Mouse (Mus musculus) CD4-positive naive resting alpha-beta T cell, adult 76 days (primary cell): ENCODE data around the gene Nudt19. TPM values are rescaled to one million over a fixed set of nuclear protein-coding genes. Genes with fewer than 3 reads are reported as not detected.

Source experiments
- total RNA-seq: library from RNA; stranded (reverse); gene quantifications from one replicate; pipeline ENCODE4 v1.2.4, GENCODE M21; 2023

The Nudt19 gene
- total RNA-seq, result 22.7 TPM

DNA sequence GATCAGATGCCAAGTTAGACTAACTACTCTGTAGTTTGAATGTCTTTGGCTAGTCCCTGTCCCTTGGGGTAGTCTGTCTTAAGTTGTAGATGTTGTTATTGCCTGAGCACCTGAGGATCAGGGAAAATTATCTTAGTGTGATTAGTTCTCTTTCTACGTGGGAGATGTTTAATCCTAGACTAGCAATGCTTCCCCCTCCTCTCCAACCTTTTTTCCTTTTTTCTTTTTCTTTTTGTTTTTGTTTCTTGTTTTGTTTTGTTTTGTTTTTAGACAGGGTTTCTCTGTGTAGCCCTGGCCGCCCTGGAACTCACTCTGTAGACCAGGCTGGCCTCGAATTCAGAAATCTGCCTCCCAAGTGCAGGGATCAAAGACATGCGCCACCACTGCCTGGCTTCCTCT is at the start of gene Nudt19:
TSS of gene Nudt19 (minus strand) at position 100 of the 399 bp plus-strand sequence.

DNA sequence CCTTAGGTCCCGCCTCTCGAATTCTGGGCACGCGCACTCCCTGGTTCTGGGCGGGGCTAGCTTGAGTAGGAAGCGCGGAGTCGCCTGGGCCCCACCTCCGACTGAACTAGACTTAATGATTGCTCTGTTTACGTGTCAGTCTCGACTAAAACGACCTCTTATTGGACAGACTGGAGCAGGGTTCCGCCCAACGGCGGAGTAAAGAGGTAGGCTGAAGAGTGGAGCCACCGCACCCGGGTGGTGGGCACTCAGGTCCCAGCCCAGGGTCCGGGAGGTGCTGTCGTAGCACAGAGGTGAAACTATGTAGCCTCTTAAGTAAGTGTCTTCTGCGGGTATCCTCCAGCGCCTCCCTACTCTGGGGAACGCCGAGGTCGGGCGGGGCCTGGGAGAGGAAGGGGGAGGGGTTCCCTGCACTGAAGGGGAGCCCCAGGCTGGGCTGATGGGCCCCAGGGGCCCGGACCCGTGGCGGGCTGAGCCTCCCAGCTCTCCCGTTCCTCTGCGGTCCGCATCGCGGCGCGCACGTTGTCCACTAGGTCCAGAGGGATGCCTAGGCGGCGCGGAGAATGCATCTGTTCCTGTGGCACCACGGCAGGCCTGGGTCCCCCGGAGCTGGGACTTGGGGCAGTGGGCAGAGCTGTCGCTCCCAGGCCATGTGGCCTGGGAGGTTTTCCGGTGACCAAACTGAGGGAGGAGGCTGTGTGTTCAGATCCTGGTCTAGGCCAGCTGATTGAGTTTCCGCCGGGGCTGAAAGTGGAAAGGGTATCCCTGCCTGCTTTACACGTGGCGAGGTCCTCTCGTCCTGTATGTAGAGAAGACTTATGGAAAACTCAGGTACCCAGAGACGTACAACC is 30.2 kb upstream of the Nudt19 start, which contains the start of gene Ankrd27:
TSS of gene Ankrd27 (plus strand) at position 190 of the 851 bp plus-strand sequence.

DNA sequence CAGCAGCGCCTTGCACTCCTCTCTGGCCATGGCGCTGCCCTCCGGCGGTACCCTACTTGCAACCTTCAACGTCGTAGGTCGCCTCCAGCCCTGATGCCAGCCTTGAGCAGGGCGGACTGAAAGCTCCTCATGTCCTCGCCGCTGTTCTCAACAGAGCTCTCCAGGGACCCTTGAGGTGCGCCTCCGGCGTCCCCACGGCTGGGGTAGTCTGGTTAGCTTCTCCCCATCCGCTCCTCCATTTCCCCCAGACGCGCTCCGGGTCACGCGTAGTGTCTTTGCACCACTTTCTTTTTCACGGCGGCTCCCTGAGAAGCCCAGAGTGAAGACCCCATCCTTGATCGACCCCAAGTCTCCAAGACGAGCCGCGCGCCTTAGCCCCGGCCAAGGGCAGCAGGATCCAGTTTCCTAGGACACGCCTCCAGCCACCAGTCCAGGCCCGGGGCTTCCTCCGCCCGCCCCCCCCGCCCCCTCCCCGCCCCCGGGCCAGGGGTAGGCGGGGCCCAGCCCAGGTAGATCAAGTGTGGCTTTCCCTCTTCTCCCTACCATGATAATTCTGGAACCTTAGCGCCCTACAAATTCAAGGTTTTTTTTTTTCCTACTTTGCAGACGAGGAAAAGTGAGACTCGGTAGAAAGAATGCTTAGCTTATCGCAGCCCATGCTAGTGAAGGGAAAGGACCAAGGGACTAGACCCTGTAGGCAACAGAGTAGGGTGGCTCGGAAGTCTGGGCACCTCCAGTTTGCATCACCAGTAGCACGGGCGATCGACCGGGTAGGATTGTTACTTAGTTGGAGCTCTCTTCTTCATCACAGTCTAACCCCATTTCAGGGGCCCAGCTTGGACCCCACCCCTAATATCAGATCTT is 29.3 kb upstream of the Nudt19 start, which contains the start of gene Rgs9bp:
TSS of gene Rgs9bp (minus strand) at position 392 of the 864 bp plus-strand sequence.

GRCm38 (mm10) chr7:35537562-35537961 is 18.5 kb downstream of the Nudt19 start, which contains the start of gene Tdrd12:
Gene Tdrd12, minus strand, starts transcription at chr7:35537745.

Other genes starting within 250 kb of the Nudt19 start
- gene Gpatch1, start 237.9 kb downstream of the Nudt19 start, total RNA-seq, result 15.0 TPM
- gene Rhpn2, start 222.1 kb downstream of the Nudt19 start, total RNA-seq, result not detected
- gene Faap24, start 159.5 kb downstream of the Nudt19 start, total RNA-seq, result 7.5 TPM
- gene Cep89, start 159.3 kb downstream of the Nudt19 start, total RNA-seq, result 8.0 TPM
- gene Slc7a9, start 107.5 kb downstream of the Nudt19 start, total RNA-seq, result not detected
- not detected for gene Tdrd12, start 18.6 kb downstream of the Nudt19 start, total RNA-seq
- not detected for gene Rgs9bp, start 29.3 kb upstream of the Nudt19 start, total RNA-seq
- 53.5 TPM for gene Ankrd27, start 29.9 kb upstream of the Nudt19 start, total RNA-seq
- gene Pdcd5, start 91.2 kb upstream of the Nudt19 start, total RNA-seq, result 54.3 TPM
- gene Dpy19l3, start 198.2 kb upstream of the Nudt19 start, total RNA-seq, result 37.9 TPM
- 73.4 TPM for gene Zfp507, start 246.7 kb upstream of the Nudt19 start, total RNA-seq